ENCODE assay signal across 15 mouse cellular contexts in the genomic region with DNA sequence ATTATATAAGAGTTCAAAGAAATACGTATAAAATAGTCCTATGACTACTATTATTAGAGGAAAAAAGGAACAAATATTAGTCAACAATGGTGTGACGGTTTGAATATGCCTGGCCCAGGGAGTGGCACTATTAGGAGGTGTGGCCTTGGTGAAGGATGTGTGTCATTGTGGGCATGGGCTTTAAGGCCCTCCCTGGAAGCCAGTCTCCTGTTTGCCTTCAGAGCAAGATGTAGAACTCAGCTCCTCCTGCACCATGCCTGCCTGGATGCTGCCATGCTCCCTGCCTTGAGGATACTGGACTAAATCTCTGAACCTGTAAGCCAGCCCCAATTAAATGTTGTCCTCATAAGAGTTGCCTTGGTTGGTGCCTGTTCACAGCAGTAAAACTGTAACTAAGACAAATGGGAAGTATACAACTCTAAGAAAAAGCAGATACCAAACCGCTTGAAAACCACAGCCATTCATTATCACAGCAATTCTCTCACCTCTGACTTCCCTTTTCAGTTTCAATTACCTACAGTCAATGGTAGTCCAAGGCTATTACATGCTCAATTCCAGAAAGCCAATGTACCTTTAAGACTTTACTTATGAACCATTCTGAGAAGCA. TPM values are rescaled to one million over a fixed set of nuclear protein-coding genes. Genes with fewer than 3 reads are reported as not detected.
DNase-seq lines count a peak whose midpoint lies in the region; ATAC-seq lines count a peak whose summit lies in the region.
"Had no signal": no experiment of that assay in that cellular context is flagged by ENCODE, and none has a peak within 500 bp of the region (broad histone marks: within the 10 kb centered on the region; RNA-seq: fewer than 3 reads in every experiment).

No protein-coding gene starts in this region.

- H3K9me3 ChIP-seq in liver, embryonic 12.5 days (replicated peaks) = no peaks in the 10 kb centered on the region
- H3K9me3 ChIP-seq: heart, embryonic 13.5 days; limb, embryonic 10.5 days; stomach, embryonic 15.5 days had no signal

- H3K4me3 ChIP-seq in liver, embryonic 12.5 days = no peak overlapping the region
- H3K4me3 ChIP-seq: heart, embryonic 13.5 days; limb, embryonic 10.5 days; stomach, embryonic 15.5 days had no signal

- H3K4me1 ChIP-seq in liver, embryonic 12.5 days = peaks cover 64% of the 10 kb centered on the region

- 0 out of 2 replicates have a peak overlapping the region, but pooled peaks have one; percentile 35 for H3K9ac ChIP-seq in liver, embryonic 12.5 days
- H3K9ac ChIP-seq: heart, embryonic 13.5 days; hindbrain, embryonic 14.5 days; stomach, embryonic 15.5 days had no signal

- peak overlapping the region; percentile 17; the same call in 1 of the 2 replicates for H3K4me2 ChIP-seq in liver, embryonic 12.5 days
- H3K4me2 ChIP-seq: heart, embryonic 13.5 days; hindbrain, embryonic 14.5 days; stomach, embryonic 15.5 days had no signal

- H3K27ac ChIP-seq in liver, embryonic 12.5 days = peak overlapping the region; percentile 48
- H3K27ac ChIP-seq: heart, embryonic 13.5 days; hindbrain, embryonic 14.5 days; limb, embryonic 10.5 days; stomach, embryonic 15.5 days had no signal

- WGBS in liver, embryonic 12.5 days (ENCODE audit: insufficient replicate concordance) = 46% methylated on average over 3 of the region's 3 CpGs

- 0 out of 2 replicates have a peak, but pooled peaks cover 8% of the 10 kb centered on the region for H3K27me3 ChIP-seq in liver, embryonic 12.5 days (replicated peaks)
- H3K27me3 ChIP-seq: heart, embryonic 13.5 days; Patski; stomach, embryonic 15.5 days had no signal

- ATAC-seq in liver, embryonic 12.5 days = no peak
- ATAC-seq: Patski had no signal

- peaks cover 4% of the 10 kb centered on the region; the same call in 1 of the 2 replicates for H3K36me3 ChIP-seq in liver, embryonic 12.5 days
- H3K36me3 ChIP-seq: heart, embryonic 13.5 days; stomach, embryonic 15.5 days had no signal

- peak; percentile 50 to 53 for DNase-seq in B cell, adult 2 months
- DNase-seq in MEL-GATA-1-ER (ENCODE audit: extremely low read depth, low read depth) = peak; percentile 93
- peak; percentile 34 for DNase-seq in naive thymus-derived CD4-positive, alpha-beta T cell, adult 2 months (ENCODE audit: low read depth)
- DNase-seq in urinary bladder, postnatal 10 days (ENCODE audit: low spot score) = no peak
- no peak for DNase-seq in ovary, postnatal 36 days (ENCODE audit: low spot score)
- DNase-seq in kidney, postnatal 4 days = no peak
- DNase-seq: adrenal gland, adult 8-10 months; lung, postnatal 10 days; retina, postnatal 1 day had no signal

RNA-seq across cellular contexts. Expression of a gene that starts 4.1 kb away (rescaled TPM):
- polyA plus RNA-seq in liver, embryonic 12.5 days (2016; fragmentation: Nextera tagmentation; extraction: Ambion mirVana) = 51.1 and 53.9 TPM in 2 replicates

RNA-seq across cellular contexts. Expression of a gene that starts 21.5 kb away (rescaled TPM):
- 0.24 and 0.37 TPM in 2 replicates for polyA plus RNA-seq in liver, embryonic 12.5 days (2016; fragmentation: Nextera tagmentation; extraction: Ambion mirVana)
- polyA plus RNA-seq: hindbrain, embryonic 14.5 days; Patski had no signal

Comparison
In these comparisons a context has a peak if more than half of its experiments do, and no peak if none do; other contexts are left out.
1. DNase-seq: peak in B cell, adult 2 months (2 of 2), MEL-GATA-1-ER (single experiment) and naive thymus-derived CD4-positive, alpha-beta T cell, adult 2 months (single experiment); none in urinary bladder, postnatal 10 days (single experiment), ovary, postnatal 36 days (single experiment) and kidney, postnatal 4 days (0 of 2).